Mouse (Mus musculus) adrenal gland, postnatal 36 days (tissue): ENCODE results near the gene Mypn. TPM values are rescaled to one million over a fixed set of nuclear protein-coding genes. Genes with fewer than 3 reads are reported as not detected.

Experiments
- DNase-seq, 2 experiments: peaks; one replicate each; pipeline ENCODE4 v3.0.0; 2021; ENCODE audit warnings: mixed read lengths in 1 of 2
- long read RNA-seq, 2 experiments: library from polyadenylated mRNA; stranded (forward); transcript quantifications; one replicate each; pipeline ENCODE4 v2.0.0; 2021; ENCODE audit warnings: borderline sequencing depth in 2 of 2
- total RNA-seq, 2 experiments: library from RNA; stranded (reverse); gene quantifications; 2 replicates each; pipeline ENCODE4 v1.2.3; 2021

Gene Mypn
- total RNA-seq = under 1 TPM; 0.46 to 0.59 TPM
- long read RNA-seq, experiment 1 = 0 reads
- long read RNA-seq, experiment 2 = 0 reads

DNA sequence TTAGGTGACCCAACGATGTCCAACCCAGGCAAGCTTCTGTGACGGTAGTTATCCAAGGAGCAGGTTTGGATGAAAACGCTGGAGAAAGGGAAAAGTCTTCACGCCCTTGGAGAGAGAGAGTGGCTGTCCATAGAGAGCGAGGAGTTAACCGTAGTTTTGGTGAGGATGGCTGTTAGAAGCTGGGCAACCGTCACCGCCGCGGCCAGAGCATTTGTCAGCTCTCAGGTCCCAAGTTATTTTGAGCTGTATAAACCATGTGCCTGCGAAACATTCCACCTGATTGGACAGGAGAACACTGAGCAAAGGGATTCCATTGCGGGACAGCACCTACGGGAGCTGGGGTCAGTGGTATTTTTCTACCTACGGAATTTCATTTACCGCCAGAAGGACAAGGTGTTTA, at the start of gene Mypn:
Gene Mypn, minus strand, starts transcription at position 225 of the 400 bp plus-strand sequence.
- no peak for DNase-seq

- no peak for DNase-seq
Measured at GRCm38 (mm10) chr10:63248421-63248820, 44.7 kb upstream of the Mypn start.

- no peak for DNase-seq
Measured at GRCm38 (mm10) chr10:63247457-63247856, 43.7 kb upstream of the Mypn start.

DNA sequence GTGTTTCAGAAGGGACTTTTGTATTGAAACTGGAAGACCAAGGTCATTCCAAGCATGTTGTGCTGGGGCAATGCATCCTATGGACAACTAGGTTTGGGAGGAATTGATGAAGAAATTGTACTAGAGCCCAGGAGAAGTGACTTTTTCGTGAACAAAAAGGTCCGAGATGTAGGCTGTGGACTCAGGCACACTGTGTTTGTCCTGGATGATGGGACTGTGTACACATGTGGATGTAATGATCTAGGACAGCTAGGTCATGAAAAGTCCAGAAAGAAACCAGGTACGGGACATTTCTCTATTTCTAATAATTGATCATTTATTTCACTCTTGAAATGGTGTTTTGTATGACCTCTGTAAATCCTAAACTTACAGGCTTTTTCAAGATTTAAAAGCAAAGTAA, 42.1 kb upstream of the Mypn start:
- DNase-seq = no peak

DNA sequence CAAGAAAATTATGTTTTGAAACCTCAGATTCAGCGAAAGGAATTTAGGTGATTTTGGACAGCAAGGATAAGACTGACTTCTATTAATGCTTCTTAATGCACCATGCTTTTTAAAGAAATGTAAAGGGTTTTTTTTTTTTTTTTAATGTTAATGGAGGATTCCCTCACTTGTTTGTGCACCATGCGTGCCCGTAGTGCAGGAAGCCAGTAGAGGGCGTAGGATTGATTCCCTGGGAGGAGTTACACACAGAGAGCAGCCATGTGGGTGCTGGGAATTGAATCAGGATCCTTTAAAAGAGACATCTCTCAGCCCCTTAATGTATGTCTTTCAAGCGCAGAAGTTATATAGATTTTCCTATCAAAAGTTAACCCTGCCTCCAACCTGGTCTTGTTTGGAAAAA, 41.0 kb upstream of the Mypn start:
- peak; percentile 43 to 54 for DNase-seq

DNA sequence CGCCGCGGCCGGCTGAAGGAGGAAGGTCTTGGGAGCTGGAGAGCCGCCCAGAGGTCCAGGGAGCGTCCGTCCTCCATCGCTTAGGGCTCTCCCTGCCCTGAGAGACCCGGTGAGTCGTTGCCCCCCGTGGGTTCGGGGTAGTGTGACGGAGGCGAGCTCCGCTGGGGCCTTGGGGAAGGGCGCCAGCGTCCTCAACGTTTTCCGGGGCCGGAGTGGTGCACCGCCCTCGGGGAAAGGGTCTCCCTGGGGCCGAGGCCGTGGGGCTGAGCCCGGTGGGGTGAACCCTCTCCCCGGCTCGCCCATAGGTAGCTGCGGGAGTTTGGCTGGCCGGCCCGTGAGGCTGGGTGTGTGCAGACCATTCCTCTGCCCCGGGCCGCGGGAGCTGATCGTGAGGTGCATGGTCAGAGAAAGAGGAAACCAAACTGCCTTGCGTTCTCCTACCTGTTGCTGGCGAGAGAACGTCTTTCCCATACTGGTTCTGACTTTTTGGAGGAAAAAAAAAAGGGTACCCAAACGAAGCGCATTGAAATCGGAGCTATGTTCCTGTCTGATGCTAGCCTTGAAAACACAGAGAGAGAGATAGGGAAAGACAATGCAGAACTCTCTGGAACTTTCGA, 40.4 kb upstream of the Mypn start:
- peak in 1 of 2 experiments; percentile 62 for DNase-seq

- DNase-seq = peak; percentile 95 to 97
Measured at GRCm38 (mm10) chr10:63243493-63244054, 39.8 kb upstream of the Mypn start, which contains the start of gene Herc4. TSS of gene Herc4 (plus strand) at chr10:63243810.

DNA sequence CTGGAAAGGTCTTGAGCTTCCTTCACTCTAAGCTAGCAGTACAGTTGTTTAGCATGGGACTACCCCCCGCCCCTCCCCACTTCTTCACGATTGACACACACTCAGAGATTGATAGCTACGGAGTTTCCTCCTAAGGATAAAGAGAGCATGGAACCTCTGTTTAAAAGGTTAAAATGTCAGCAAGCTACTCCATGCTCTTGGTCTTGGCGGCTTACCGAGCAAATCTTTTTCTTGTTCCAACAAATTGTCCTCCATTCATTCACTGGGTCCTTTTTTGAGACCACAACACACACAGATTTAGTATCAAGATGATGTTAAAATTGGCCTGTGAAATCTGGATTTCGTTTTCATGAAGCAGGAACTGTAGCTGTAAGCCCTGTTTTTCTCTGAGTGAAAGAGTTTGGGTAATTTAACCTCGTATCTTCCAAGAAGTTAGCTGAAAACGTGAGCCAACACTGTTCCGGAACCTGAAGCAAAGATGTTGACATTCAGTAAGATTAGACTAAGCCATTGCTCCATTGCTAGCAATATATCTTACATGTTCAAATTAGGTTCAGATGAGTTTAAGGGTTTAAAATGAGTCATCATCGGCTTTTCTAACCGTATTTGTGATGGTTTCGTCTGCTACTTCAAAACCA, 39.2 kb upstream of the Mypn start:
- DNase-seq = no peak

DNA sequence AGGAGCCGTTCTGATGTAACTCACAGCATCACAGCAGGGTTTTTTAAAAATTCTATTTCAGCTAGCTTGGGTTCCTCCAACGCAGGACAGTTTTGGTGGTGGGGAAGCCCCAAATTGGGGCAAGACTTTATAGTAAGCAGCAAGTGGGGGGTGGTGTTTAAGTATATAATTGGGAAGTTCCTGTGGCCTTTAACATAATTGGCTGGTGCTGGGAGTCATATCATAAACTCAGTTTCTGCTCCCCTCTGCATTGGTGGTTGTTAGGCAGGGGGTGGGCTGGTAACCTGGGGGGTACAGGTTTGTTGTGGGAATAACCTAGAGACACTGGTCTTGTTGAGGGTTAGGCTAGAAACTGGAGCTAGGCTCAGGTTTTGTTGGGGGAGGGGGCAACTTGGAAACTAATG, 37.1 kb upstream of the Mypn start:
- no peak for DNase-seq

DNA sequence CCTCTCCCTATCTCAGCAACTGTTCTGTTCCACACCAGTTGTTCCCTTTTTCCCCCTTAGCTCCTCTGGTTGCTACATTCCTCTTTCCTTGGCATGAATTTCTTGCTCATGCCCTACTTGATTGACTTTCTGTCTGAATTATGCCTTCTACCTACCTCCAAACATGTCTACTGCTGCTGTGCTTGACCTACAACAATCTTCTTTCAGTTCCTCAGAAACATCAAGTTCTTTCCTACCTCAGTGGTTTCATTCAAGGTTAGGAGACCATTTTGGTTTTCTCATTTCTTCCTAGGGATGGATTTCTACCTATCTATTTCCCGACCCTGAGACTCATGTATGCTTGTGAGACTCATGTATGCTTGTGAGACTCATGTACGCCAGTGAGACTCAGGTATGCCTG, 36.1 kb upstream of the Mypn start:
- DNase-seq = no peak

DNA sequence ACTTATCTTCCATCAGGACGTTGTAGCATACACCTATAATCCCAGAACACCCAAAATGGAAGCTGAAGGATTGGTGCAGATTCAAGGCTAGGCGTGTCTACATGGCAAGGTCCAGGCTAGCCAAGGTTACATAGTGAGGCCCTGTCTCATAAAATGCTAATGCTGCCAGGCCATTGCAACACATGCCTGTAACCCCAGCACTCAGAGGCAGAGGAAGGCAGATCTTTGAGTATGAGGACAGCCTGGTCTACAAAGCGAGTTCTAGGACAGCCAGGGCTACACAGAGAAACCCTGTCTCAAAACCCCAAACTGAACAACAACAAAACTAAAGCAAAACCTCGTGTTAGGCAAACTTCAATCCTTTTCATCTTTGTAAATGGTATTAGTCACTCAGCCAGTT, 34.3 kb upstream of the Mypn start:
- peak; percentile 55 to 63 for DNase-seq

DNA sequence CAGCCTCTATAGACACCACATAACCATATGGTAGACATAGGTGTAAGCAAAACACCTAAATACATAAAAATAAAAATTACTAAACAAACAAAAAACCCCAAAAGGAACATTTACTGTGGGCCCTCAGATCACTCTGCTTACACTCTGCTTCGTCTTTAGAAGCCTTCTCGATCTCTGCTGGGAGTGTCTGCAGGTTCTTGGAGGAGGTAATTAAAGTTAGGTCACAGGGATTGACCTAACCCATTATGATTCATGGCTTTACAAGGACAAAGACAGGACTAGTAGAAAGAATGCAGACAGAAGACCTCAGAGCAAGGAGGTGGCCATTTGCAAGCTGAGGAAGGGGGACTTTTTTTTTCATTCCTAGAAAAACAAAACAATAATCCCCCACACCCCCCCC, 33.5 kb upstream of the Mypn start:
- no peak for DNase-seq

DNA sequence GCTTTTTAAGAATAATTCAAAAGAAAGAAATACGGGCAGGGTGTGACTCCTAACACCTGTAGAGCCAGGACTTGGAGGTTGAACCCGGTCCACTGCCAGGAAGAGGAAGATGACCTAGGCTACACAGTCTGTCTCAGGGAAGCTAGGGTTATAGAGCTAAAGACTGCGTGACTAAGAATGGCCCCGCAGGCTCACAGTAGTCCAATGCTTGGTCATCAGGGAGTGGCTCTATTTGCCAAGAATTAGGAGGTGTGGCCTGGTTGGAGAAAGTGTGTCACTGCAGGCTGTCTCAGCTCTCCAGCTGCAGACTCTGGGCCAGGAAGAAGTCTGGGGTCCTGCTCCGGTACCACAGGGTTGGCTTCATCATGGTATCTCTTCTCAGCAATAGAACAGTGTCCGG, 32.9 kb upstream of the Mypn start:
- peak in 1 of 2 experiments; percentile 42 for DNase-seq

DNA sequence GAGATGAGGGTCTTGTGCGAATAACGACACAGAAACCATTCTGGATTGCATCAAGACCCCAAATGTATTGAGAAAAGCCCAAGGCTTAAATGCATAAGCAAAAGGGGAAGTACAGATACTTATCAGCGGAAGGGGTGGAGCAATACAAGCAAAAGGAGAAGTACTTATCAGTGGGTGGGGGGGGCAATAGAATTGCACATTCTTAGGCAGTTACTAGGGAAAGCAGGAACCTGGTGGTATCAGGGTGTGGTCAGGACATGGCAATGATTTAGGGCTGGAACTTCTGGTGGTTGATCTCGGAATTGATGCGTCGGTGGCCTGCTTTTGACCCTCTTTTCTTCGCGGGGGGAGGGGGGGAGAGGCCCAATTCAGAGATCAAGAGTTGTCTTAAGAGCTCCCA, 32.1 kb upstream of the Mypn start:
- no peak for DNase-seq

DNA sequence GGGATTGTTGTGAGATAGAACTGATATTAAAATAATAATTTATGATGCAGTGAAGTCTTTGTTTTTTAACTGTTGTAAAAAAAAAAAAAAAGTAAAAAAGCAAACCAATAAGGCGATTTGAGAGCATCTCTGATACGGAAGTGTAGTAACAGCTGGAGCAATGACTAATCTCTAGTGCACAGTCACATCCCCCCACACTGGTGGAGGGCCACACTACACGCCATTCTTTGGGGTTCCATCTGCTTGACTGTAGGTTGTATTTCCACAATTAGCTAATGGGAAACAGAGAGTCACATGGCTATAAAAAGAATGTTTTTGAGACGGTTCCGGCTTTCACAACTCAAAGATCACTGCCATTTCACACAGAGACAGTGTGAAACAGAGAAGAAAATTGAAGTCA, 30.4 kb upstream of the Mypn start:
- no peak for DNase-seq

DNA sequence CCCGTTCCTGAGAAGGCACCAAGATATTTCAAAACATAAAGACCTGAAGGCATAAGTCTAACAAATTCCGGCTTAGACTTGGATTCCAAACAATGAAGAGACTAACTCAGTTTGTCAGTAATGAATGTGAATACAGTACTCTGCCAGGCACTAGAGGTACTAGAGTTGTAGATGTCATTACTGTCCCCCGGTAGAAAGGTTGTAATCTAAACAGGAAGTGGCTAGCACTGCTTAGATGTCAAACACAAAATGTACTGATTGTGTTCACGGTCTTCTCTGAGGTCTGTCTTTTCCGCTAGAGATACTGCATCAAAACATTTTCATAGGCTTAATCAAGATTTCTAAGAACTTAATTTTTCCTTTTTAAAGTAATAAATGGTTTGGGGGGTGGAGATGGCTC, 27.9 kb upstream of the Mypn start:
- no peak for DNase-seq

GRCm38 (mm10) chr10:63230854-63231253, 27.1 kb upstream of the Mypn start:
- no peak for DNase-seq

DNA sequence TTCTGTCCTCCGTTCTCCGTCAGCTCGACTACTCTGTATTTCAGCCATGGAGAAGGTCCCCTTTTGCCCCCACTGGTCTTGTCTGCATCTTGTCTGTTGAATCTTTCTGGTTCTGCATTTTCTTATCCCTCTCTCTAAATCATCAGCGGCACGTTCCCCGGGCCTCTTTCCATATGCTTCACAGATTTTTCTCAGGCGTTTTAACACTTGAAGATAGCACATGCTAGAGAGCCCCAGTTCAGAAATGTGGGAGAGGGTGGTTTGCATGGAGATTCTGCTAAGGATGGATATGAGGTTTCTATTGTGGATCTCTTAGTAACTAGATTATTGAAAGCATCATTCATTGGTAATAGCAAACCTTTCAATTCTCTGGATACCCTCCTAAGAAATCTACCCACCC, 26.5 kb upstream of the Mypn start:
- DNase-seq = no peak

DNA sequence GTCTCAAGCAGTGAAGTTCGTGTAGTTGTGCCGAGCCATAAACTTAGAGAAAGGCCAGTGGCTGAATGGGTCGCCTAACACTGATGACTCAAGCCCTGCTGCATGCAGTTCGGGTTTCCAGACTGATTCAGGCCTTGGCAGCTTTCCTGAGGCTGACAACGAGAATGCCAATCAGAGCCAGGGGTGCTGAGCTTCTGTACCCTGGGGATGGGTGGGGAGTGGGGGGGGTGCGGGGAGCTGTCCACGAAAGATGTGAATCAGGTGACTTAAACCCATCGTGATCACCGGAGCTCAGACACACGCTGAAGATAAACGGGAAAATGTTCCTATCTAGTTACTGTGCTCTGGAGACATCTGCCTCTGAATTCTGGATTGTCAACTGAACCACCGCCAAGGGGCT, 20.6 kb upstream of the Mypn start:
- DNase-seq = peak; percentile 84 to 86

DNA sequence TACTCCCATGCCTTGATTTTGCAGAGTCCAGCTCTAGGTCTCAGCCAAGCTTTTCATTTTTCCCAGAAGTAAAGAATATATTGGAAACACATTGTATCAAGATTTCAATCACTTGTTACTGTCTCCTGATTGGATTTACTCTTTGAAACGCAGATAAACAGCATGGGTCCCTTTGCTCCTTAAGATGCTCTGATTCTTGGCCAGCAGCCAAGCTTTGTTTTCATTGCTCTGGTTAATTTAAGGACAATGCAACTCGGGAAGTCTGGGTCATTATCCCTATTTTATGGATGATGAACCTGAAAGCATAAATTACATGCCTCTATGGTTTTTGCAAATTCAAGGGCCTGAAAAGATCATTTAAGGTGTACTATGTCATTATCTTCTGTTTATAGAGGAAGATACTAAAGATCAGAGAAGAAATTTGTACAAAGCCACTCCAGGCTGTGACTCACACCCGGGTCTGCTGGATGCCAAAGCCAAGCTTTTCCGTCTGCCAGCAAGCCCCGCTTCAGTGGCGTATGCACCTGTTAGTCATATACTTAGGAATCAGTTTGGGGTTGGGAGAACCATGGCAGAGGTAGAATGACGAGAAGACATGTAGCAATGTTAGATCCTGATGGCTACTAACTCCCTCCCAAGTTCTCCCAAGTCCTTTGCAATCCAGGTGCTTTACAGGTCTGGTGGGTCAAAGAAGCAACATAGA, 17.5 kb upstream of the Mypn start:
- peak; percentile 68 to 71 for DNase-seq

DNA sequence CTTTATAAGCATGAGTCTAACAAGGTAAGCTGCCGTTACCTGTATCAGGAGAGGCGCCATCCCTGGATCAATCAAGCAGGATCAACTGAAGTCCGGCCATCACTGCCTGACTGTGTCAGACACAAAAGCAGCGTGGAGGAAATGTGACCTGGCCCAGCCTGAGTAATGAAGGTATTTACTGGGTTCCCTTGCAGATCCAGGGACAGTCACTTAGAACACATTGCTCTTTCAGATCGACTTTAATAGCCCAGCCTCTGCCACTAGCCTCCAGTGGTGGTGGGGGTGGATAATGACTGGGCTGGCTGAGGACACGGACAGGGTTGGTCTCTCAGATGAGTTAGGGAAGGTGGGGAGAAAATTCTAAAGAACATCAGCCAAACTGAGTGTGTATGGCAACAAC, 5.1 kb upstream of the Mypn start:
- DNase-seq = no peak

DNA sequence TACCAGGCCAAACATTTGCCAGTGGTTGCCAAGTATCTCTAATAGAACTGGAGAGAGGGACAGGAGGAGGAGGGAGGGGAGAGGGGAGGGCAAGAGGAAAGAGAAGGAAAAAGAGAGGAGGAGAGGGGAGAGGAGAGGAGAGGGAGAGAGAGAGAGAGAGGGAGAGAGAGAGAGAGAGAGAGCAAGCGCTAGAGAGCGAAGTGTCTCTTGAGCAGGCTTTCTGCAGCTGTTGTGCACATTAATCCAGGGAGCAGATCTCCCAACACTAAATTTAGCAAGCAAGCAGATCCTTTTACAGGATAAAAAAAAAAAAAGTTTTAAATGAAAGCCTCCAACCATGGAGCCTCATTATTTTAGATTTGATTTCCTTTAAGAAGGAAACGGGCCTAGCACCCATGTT, 750 bp downstream of the Mypn start:
- DNase-seq = no peak

DNA sequence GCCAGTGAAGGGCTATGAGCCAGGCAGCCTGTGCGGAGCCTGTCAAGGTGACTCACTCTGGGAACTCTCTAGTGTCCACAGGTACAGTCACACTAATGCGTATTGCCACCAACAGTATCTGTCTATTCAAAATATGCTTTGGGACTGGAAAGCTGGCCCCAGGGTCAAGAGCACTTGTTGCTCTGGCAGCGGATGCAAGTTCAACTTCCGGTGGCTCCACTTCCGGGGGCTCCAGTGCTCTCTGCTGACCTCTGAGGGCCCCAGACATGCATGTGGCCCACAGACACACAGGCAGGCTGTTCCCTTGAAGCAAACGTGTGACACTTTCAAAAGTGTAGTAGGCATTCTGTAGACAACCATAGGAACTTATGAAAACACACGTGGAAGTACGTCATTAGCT, 2.2 kb downstream of the Mypn start:
- no peak for DNase-seq
